Mouse (Mus musculus) hindbrain, embryonic 14.5 days (tissue): ENCODE measurements around the gene H2-Q10. TPM values are rescaled to one million over a fixed set of nuclear protein-coding genes. Genes with fewer than 3 reads are reported as not detected.
"Not testable (repeated sequence)": the region's sequence is repeated elsewhere in the genome, so short reads cannot be mapped to it uniquely, and the experiment has no call there.

Source experiments
- ATAC-seq: fragments of 200-750 bp; cut with Nextera tagmentation; 2 replicates; pipeline ENCODE4 v1.8.0; 2017; ENCODE audit warnings: moderate number of reproducible peaks, mild to moderate bottlenecking, moderate TSS enrichment, moderate library complexity; ENCODE audit not compliant: low FRiP score
- DNase-seq: peaks from one replicate; pipeline ENCODE4 v3.0.0-alpha.2; 2015; ENCODE audit warnings: low spot score
- H3K27ac ChIP-seq: fragments of 300-500 bp; sonication (generic); 2 replicates; pipeline ENCODE4 v1.5.1; 2014; ENCODE audit warnings: mild to moderate bottlenecking, moderate library complexity
- H3K27me3 ChIP-seq: fragments of 300-500 bp; sonication (generic); 2 replicates; pipeline ENCODE4 v1.6.1; 2014; ENCODE audit warnings: mild to moderate bottlenecking, low read length, mixed read lengths; ENCODE audit not compliant: control insufficient read depth, insufficient read depth
- H3K36me3 ChIP-seq: fragments of 300-500 bp; sonication (generic); replicated peaks from 2 replicates; pipeline ENCODE4 v1.6.1; 2014; ENCODE audit not compliant: control insufficient read depth, insufficient read depth
- H3K4me1 ChIP-seq: fragments of 300-500 bp; sonication (generic); replicated peaks from 2 replicates; pipeline ENCODE4 v1.6.1; 2014; ENCODE audit warnings: antibody characterized with exemption, low read length, mixed read lengths; ENCODE audit not compliant: control insufficient read depth, insufficient read depth
- H3K4me2 ChIP-seq: fragments of 300-500 bp; sonication (generic); replicated peaks from 2 replicates; pipeline ENCODE4 v1.6.1; 2014; ENCODE audit warnings: mild to moderate bottlenecking, moderate library complexity
- H3K4me3 ChIP-seq: fragments of 300-500 bp; sonication (generic); replicated peaks from 2 replicates; pipeline ENCODE4 v1.5.1; 2014; ENCODE audit warnings: mild to moderate bottlenecking, low read length
- H3K9ac ChIP-seq: fragments of 300-500 bp; sonication (generic); 2 replicates; pipeline ENCODE4 v1.6.1; 2014
- H3K9me3 ChIP-seq: fragments of 300-500 bp; sonication (generic); 2 replicates; pipeline ENCODE4 v1.6.1; 2016; ENCODE audit warnings: low read length; ENCODE audit not compliant: control insufficient read depth
- WGBS: fragments of 180-500 bp; shearing (Covaris S2); extraction: QIAGEN DNeasy Blood & Tissue Kit; methylation state at CpG from one replicate; pipeline ENCODE4 v1.1.7; 2014; 5-methylcytosine and 5-hydroxymethylcytosine counted together
- polyA plus RNA-seq: library from polyadenylated mRNA; unstranded; fragments of >200 nt; fragmentation: Nextera tagmentation; extraction: Ambion mirVana; gene quantifications from 2 replicates; pipeline ENCODE4 v1.2.1, GENCODE M21; 2014

Gene H2-Q10
- not detected in 2 replicates for polyA plus RNA-seq

GRCm38 (mm10) chr17:35469842-35470751 lies at the start of gene H2-Q10:
H2-Q10 (plus strand) TSS chr17:35470089.
- no peak within 1 kb of the TSS for H3K27ac ChIP-seq
- peak within 1 kb of the TSS; percentile 41 for H3K4me3 ChIP-seq
- under 1% methylated on average over 75 of the region's 80 CpGs for WGBS
- DNase-seq (no peak), ATAC-seq (no peak; the same call in 1 of the 2 replicates)
- H3K4me1 ChIP-seq = 0 out of 2 replicates have a peak, but pooled peaks cover 8% of the 10 kb centered on the region
- H3K4me2 ChIP-seq = peak within 1 kb of the TSS; percentile 61
- H3K27me3 ChIP-seq = peaks cover 22% of the 10 kb centered on the region
- H3K9ac ChIP-seq = peak within 1 kb of the TSS; percentile 39
- no peaks in the 10 kb centered on the region for H3K9me3 ChIP-seq
- no peaks in the 10 kb centered on the region for H3K36me3 ChIP-seq

GRCm38 (mm10) chr17:35420206-35420810 lies 49.6 kb upstream of the H2-Q10 start:
- H3K4me1 ChIP-seq, H3K4me3 ChIP-seq, ATAC-seq, H3K4me2 ChIP-seq, H3K9me3 ChIP-seq, H3K36me3 ChIP-seq, H3K27ac ChIP-seq, H3K9ac ChIP-seq: not testable (repeated sequence)
- 17% methylated on average over 11 of the region's 11 CpGs for WGBS
- peaks cover 18% of the 10 kb centered on the region for H3K27me3 ChIP-seq
- DNase-seq = peak; percentile 61

GRCm38 (mm10) chr17:35421331-35421730 lies 48.6 kb upstream of the H2-Q10 start:
- not testable (repeated sequence) for H3K27ac ChIP-seq, H3K9ac ChIP-seq, H3K4me2 ChIP-seq, H3K36me3 ChIP-seq, ATAC-seq, H3K9me3 ChIP-seq, H3K4me3 ChIP-seq, DNase-seq, H3K4me1 ChIP-seq
- H3K27me3 ChIP-seq = peaks cover 27% of the 10 kb centered on the region
- 85% methylated on average over 4 of the region's 4 CpGs for WGBS

GRCm38 (mm10) chr17:35422360-35422759 lies 47.5 kb upstream of the H2-Q10 start:
- H3K4me2 ChIP-seq, H3K4me1 ChIP-seq, H3K36me3 ChIP-seq, H3K4me3 ChIP-seq, H3K9me3 ChIP-seq, H3K9ac ChIP-seq, ATAC-seq, DNase-seq, H3K27ac ChIP-seq: not testable (repeated sequence)
- 90% methylated on average over 5 of the region's 5 CpGs for WGBS
- peaks cover 27% of the 10 kb centered on the region for H3K27me3 ChIP-seq

- H3K4me1 ChIP-seq, H3K9ac ChIP-seq, ATAC-seq, H3K27ac ChIP-seq, H3K4me2 ChIP-seq, H3K36me3 ChIP-seq, H3K4me3 ChIP-seq, DNase-seq, H3K9me3 ChIP-seq: not testable (repeated sequence)
- WGBS = 78% methylated on average over 3 of the region's 3 CpGs
- peaks cover 27% of the 10 kb centered on the region for H3K27me3 ChIP-seq
These were observed 46.6 kb upstream of the H2-Q10 start for GRCm38 (mm10) chr17:35423131-35423810.

GRCm38 (mm10) chr17:35424106-35424505 lies 45.8 kb upstream of the H2-Q10 start:
- not testable (repeated sequence) for ATAC-seq, H3K4me1 ChIP-seq, DNase-seq, H3K4me3 ChIP-seq, H3K9me3 ChIP-seq, H3K9ac ChIP-seq, H3K27ac ChIP-seq, H3K4me2 ChIP-seq, H3K36me3 ChIP-seq
- H3K27me3 ChIP-seq = peaks cover 27% of the 10 kb centered on the region
- WGBS = 80% methylated on average over 3 of the region's 3 CpGs

GRCm38 (mm10) chr17:35424624-35425416 lies 45.1 kb upstream of the H2-Q10 start, which contains the start of gene H2-Q6:
H2-Q6 (plus strand) TSS chr17:35424850.
- H3K4me1 ChIP-seq, H3K36me3 ChIP-seq, H3K27ac ChIP-seq, H3K9me3 ChIP-seq: not testable (repeated sequence)
- Histone ChIP-seq H3K4me3 (peak within 1 kb of the TSS; percentile 36), H3K9ac (0 out of 2 replicates have a peak within 1 kb of the TSS, but pooled peaks have one; percentile 34), H3K4me2 (peak within 1 kb of the TSS; percentile 66), H3K27me3 (peaks cover 27% of the 10 kb centered on the region)
- under 1% methylated on average over 51 of the region's 66 CpGs for WGBS
- ATAC-seq (peak; percentile 71), DNase-seq (peak; percentile 41)

- H3K9ac ChIP-seq, H3K4me1 ChIP-seq, H3K9me3 ChIP-seq, H3K36me3 ChIP-seq, DNase-seq, H3K27ac ChIP-seq: not testable (repeated sequence)
- 12% methylated on average over 26 of the region's 28 CpGs for WGBS
- H3K4me2 ChIP-seq = peak overlapping the region; percentile 66
- peaks cover 27% of the 10 kb centered on the region for H3K27me3 ChIP-seq
- ATAC-seq = peak; percentile 18; the same call in 1 of the 2 replicates
- H3K4me3 ChIP-seq = peak overlapping the region; percentile 36
These were observed 44.4 kb upstream of the H2-Q10 start for GRCm38 (mm10) chr17:35425474-35425873.
